Mouse (Mus musculus): ENCODE measurements at regions not wholly inside any gene's neighbourhood (a gene's known extent, or its start where the extent isn't known, plus 50 kb on each side); places are given as distances from the start of the nearest gene placed in this dataset.
A peak's percentile ranks its signal among the peaks of the same experiment; 100 is the strongest.
"Not testable (repeated sequence)": the region's sequence is repeated elsewhere in the genome, so short reads cannot be mapped to it uniquely, and the experiment has no call there.

DNA sequence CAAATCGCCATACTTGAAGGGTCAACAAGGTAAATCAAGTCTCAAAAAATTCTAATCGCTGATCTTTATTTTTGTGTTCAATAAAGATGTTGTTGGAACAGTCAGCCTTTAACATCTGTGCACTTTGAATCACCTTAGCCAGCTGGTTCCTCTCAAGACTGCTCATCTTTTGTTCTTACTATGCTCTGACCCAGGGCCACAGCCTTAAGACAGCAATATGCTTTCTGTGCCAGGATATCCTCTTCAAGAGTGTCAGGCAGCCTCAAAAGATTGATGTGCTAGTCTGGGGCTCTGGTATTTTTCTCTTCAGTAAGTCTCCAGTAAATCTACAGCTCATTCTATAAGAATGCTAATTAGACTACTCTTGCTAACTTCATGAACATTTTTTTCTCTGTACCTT, 199.9 kb downstream of the Dph6 start:
- no peak for DNase-seq (ENCODE audit: low spot score in 2 of 2)

DNA sequence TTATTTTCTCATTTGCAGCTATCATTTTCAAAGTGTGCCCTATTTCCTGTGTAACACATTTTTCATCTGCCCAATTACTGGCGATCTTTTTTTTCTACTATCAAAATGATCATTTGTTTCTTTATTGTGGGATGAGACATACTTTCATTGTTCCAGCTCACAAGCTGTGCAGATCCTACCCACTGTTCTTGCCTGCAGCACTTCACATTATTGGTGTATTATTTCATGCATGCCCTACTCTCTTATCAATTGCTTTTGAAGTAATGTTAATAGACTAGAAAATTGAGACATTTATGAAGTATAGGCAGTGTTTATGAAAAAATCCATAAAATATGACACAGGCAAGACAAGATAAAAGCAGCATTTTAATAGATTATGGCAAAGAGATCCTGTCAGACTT, 204.6 kb downstream of the Dph6 start:
- no peak for DNase-seq (ENCODE audit: low spot score in 2 of 2)

DNA sequence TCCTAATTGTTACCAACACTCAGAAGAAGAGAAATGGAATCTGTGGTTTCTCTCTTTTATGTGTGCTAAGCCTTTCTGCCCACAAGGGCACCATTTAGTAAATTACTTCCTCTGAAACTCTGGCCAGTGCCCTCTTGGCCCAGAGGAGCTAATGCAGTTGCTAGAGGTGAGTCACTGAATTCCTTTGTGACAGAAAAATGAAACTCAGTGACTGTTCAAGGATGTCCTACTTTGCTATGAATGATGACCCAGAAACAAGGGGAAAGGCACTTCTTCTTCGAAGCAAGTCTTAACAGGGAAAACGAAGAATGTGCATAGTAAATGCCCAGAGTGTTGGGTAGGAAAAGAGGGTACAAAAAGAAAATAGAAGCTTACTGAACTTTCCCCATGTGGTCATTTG, 211.0 kb downstream of the Dph6 start:
- no peak for DNase-seq (ENCODE audit: low spot score in 2 of 2)

- no peak for DNase-seq (ENCODE audit: low spot score in 2 of 2)
These were observed 213.8 kb downstream of the Dph6 start for GRCm38 (mm10) chr2:114440943-114441342.

- DNase-seq (ENCODE audit: low spot score in 2 of 2): peak; percentile 4 to 18
These were observed 215.1 kb downstream of the Dph6 start for GRCm38 (mm10) chr2:114439668-114440067.

- DNase-seq (ENCODE audit: low spot score in 2 of 2): no peak
These were observed 216.7 kb downstream of the Dph6 start for GRCm38 (mm10) chr2:114438048-114438447.

DNA sequence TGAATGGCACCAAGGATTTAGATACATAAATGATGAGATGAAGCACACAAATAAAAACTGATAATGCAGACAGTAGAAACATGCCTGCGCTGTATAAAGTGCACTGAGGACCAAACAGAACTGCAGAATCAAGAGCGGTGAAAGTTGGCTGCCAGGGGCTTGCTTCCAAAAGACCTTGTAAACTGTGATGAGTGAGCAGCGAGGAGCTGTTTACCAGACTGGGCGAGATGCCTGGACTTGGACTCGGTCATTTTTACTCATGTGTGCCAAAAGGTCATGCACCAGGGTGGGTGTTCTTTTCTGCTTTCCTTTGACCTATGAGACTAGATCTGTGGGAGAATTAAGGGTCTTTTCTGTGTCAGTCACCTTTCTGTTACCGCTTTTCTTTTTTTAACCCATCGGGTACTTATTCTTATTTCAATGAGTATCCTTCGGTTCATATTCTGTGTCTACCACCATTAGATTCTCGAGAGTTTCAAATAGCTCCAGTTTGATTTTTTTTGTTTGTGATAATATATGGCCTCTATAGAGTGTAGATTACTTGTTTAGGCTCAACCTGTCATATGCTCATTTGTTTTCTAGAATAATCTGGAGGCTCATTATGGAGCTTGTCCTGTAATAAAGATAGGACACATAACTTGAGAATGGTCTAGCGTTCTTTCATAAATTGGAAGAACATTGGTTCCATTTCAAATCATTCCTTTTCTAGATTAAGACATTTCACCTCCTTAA, 226.3 kb upstream of the Zfp770 start:
- DNase-seq (ENCODE audit: low spot score in 2 of 2): peak; percentile 38 to 54

DNA sequence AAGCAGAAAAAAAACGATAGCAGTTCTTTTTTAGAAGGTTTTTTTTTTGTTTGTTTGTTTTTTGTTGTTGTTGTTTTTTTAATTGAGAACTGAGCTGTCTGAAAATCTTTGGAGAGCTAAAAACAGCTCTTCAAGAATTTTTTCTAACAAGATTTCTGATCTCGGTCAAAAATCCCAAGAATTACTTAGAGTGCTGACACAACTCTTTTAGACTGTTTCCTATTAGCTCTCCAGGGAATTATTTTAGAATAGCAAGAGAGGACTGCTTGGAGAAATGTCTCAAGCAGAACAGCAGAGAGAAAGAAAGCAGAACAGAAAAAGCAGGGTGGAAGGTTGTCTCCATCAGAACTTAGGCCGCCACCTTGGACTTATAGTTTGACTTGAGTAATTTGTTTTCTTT, 218.1 kb upstream of the Zfp770 start:
- DNase-seq (ENCODE audit: low spot score in 2 of 2): no peak

- DNase-seq (ENCODE audit: low spot score in 2 of 2): no peak
These were observed 211.7 kb upstream of the Zfp770 start for GRCm38 (mm10) chr2:114413013-114413412.

- DNase-seq (ENCODE audit: low spot score in 2 of 2): no peak
These were observed 210.9 kb upstream of the Zfp770 start for GRCm38 (mm10) chr2:114411940-114412715.

- DNase-seq (ENCODE audit: low spot score in 2 of 2): no peak
These were observed 209.4 kb upstream of the Zfp770 start for GRCm38 (mm10) chr2:114410717-114411116.

DNA sequence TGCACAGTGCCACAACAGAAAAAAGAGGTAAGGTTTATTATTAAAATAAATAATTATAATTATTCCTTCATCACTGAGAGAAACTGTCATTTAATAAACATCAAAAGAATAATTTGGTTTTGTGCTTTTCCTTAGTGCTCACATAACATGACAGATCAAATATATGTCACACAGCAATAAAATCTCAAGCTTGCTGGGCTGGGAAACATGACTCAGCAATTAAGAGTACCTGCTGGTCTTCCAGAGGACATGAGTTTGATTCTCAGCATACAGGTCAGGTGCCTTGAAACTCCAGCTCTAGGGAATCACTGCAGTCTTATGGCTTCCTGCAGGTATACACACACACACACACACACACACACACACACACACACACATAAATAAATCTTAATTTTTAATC, 208.3 kb upstream of the Zfp770 start:
- no peak for DNase-seq (ENCODE audit: low spot score in 2 of 2)

DNA sequence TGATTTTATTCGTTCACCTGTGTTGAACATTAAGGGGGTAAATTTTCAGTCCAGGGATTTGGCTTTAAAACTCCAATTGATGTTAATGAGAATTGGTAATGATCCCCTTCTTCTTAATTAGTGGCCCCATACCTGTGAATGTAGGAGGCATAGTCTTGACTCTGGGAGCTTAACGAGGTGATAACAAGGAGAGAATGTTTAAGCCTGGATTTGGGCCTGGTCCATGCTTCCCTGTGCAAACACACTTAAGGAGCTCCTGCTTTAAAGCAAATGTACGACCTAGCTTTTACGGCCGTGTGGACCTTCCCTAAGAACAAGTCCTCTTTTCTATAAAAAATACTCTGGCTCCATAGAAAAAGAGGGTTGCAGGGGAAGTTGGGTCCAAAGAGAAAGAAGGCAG, 206.1 kb upstream of the Zfp770 start:
- DNase-seq (ENCODE audit: low spot score in 2 of 2): no peak

- no peak for DNase-seq (ENCODE audit: low spot score in 2 of 2)
These were observed 183.3 kb upstream of the Zfp770 start for GRCm38 (mm10) chr2:114384566-114384965.

DNA sequence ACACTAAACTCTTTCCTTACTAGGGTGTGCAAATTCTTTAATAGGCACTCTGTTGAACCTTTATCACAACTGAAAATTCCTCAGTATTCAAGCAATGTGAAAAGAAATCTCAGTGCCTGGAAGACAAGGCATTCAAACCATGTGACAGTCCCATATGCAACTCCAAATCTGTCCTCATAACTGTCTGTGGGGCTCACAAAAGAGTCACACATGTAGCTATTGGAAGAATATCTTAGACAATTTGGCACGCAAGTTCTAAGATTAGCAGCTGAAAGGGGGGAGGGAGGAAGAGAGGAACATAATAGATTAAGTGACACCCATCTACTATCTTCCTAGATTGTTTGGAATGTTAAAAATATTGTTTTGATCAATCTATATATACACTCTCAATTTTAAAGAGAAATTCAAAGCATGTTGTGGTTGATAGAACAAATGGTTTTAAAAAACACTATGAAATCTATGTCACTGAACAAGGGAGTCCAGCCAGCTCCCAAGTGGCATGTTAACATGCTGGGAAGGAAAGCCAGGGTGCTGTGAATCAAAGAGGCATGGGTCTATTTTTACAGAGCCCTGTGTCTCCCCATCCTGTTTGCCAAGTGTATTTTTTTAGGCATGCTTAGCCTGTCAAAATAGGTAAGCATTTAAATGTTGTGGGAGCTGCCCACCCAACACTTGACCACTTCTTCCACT, 177.7 kb upstream of the Zfp770 start:
- peak in 1 of 2 experiments; percentile 17 for DNase-seq (ENCODE audit: low spot score in 2 of 2)

- DNase-seq (ENCODE audit: low spot score in 2 of 2): no peak
These were observed 172.2 kb upstream of the Zfp770 start for GRCm38 (mm10) chr2:114373476-114373875.

- DNase-seq (ENCODE audit: low spot score in 2 of 2): not testable (repeated sequence)
These were observed 152.6 kb upstream of the Zfp770 start for GRCm38 (mm10) chr2:114353876-114354275.

DNA sequence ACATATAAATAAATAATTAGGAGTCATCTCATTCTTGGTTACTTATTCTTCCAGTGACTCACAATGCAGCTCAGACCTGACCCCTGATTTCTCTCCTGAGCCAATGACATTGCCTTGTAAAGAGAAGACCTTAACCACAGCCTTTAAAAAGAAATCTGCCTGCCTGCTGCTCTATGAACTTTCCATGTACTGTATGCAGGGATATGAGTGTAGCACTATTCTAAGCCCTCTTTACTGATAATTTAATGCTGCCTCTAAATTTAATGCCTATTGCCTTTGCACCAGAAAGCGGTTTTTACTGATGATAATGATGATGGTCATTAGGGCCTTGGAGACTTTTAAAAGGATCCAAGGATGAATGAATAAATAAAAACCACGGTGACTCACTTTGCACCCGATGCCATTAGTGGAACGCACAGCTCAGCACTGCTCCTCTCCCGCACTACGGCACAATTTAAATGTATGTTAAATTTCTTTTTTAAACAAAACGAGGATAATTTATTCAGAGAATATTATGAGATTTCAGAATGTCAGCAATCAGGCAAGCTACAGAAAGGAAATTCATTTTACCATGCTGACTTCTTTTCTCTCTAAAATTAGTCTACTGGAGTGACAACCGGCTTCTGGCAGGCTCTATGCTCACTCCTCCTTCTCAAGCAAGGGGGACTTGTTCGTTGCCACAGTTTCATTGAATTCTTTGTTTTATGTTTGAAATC, 139.5 kb upstream of the Zfp770 start:
- no peak for DNase-seq (ENCODE audit: low spot score in 2 of 2)

- DNase-seq (ENCODE audit: low spot score in 2 of 2): no peak
These were observed 100.5 kb upstream of the Zfp770 start for GRCm38 (mm10) chr2:114301746-114302145.

DNA sequence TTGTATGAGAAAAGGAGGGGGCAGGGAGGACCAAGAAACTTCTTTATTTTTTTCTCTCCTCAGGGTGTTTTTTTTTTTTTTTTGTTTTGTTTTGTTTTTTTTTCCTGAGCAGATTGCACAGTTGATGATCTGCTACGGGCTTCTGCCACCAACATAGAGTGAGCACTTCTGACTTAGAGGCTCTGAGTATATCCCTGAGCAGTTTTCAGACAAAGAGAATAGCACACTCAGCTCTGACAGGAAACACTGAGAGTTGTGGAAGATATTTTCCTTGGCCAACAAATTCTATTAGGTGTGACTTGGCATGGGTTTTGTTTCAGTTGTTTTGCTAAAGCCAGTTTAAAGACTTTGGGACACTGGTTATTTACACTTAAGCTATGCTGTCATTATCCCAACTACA, 93.8 kb upstream of the Zfp770 start:
- no peak for DNase-seq (ENCODE audit: low spot score in 2 of 2)

DNA sequence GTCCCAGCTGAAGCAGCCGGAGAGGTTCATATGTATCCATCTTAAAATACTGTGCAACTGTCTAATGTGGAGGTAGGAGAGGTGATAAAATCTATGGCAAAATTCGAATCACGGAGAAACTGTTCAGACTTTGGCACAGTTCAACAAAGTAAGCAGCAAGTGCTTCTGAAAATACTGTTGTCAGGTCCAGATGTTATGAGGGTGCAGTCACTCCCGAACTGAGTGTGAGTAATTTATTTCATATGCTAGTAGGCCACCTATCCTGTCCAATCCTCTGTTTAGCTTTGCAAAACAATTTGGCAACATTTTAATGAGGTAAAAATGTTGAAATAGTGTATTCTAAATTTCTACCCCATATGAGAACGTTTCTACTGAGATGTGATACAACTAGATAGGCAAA, 90.1 kb upstream of the Zfp770 start:
- no peak for DNase-seq (ENCODE audit: low spot score in 2 of 2)

GRCm38 (mm10) chr2:114275536-114275935, 74.3 kb upstream of the Zfp770 start:
- DNase-seq (ENCODE audit: low spot score in 2 of 2): no peak

Measured in layer of hippocampus, postnatal 10 days (tissue).